In genomic region chr5:88689279-88689938, GRCm38 (mm10) we compare ENCODE assay signal across 8 mouse cellular contexts. TPM values are rescaled to one million over a fixed set of nuclear protein-coding genes. Genes with fewer than 3 reads are reported as not detected.
A peak's percentile ranks its signal among the peaks of the same experiment; 100 is the strongest.
DNase-seq lines count a peak whose midpoint lies in the region; ATAC-seq and TF ChIP-seq lines count a peak whose summit lies in the region.

No protein-coding gene starts in this region.

- DNase-seq in cerebellum, adult 2 months = peak; percentile 17 to 42
- no peak for DNase-seq in cerebellum, postnatal 4 days (ENCODE audit: low spot score in 2 of 2)
- DNase-seq in lung, embryonic 14.5 days = peak; percentile 77
- no peak for DNase-seq in lung, postnatal 4 days
- peak; percentile 59 for DNase-seq in forebrain, postnatal 0 days
- DNase-seq in retina, adult 2 months (ENCODE audit: low read depth, low spot score) = peak; percentile 44
- DNase-seq in thymus, postnatal 10 days (ENCODE audit: low spot score in 2 of 2) = no peak
- no peak for DNase-seq in right cerebral cortex, postnatal 14 days

- no peak overlapping the region for H3K9ac ChIP-seq in lung, embryonic 14.5 days
- H3K9ac ChIP-seq in forebrain, postnatal 0 days = no peak overlapping the region

- H3K27ac ChIP-seq in cerebellum, adult 2 months (ENCODE audit: insufficient read depth, low read length) = no peak overlapping the region
- H3K27ac ChIP-seq in lung, embryonic 14.5 days (ENCODE audit: low read depth) = no peak overlapping the region
- no peak overlapping the region for H3K27ac ChIP-seq in forebrain, postnatal 0 days (ENCODE audit: low read depth, low read length)

- no peaks in the 10 kb centered on the region for H3K4me1 ChIP-seq in cerebellum, adult 2 months (ENCODE audit: control insufficient read depth, insufficient read depth, low read length)
- H3K4me1 ChIP-seq in lung, embryonic 14.5 days (ENCODE audit: insufficient read depth) = no peaks in the 10 kb centered on the region
- no peaks in the 10 kb centered on the region for H3K4me1 ChIP-seq in forebrain, postnatal 0 days (ENCODE audit: insufficient read depth)

- no peaks in the 10 kb centered on the region for H3K36me3 ChIP-seq in lung, embryonic 14.5 days (ENCODE audit: insufficient read depth)
- H3K36me3 ChIP-seq in forebrain, postnatal 0 days (ENCODE audit: insufficient read depth) = no peaks in the 10 kb centered on the region

- H3K27me3 ChIP-seq in cerebellum, adult 2 months (ENCODE audit: control insufficient read depth, insufficient read depth, low read length) = no peaks in the 10 kb centered on the region
- no peaks in the 10 kb centered on the region for H3K27me3 ChIP-seq in lung, embryonic 14.5 days (ENCODE audit: insufficient read depth, low read length)
- no peaks in the 10 kb centered on the region for H3K27me3 ChIP-seq in forebrain, postnatal 0 days (ENCODE audit: insufficient read depth, low read length)

- H3K4me3 ChIP-seq in cerebellum, adult 2 months (replicated peaks; ENCODE audit: insufficient read depth, low read depth, low read length) = no peak overlapping the region
- no peak overlapping the region for H3K4me3 ChIP-seq in lung, embryonic 14.5 days (ENCODE audit: low read depth, low read length)
- no peak overlapping the region for H3K4me3 ChIP-seq in forebrain, postnatal 0 days (ENCODE audit: low read depth, low read length)

- H3K4me2 ChIP-seq in lung, embryonic 14.5 days = no peak overlapping the region
- H3K4me2 ChIP-seq in forebrain, postnatal 0 days (ENCODE audit: low read depth) = no peak overlapping the region

- peak; percentile 52; the same call in 1 of the 2 replicates for ATAC-seq in lung, embryonic 14.5 days (ENCODE audit: insufficient read depth)
- ATAC-seq in forebrain, postnatal 0 days = peak; percentile 53; the same call in 1 of the 2 replicates

- TF ChIP-seq POLR2A in cerebellum, adult 2 months (IDR thresholded peaks at IDR 0.05; ENCODE audit: borderline replicate concordance, insufficient read depth, low read length) = no peak

- peak; percentile 28; the same call in 1 of the 2 replicates for TF ChIP-seq CTCF in cerebellum, adult 2 months (IDR thresholded peaks at IDR 0.05; ENCODE audit: borderline replicate concordance, insufficient read depth, low read depth, low read length)
- peak; percentile 52 for TF ChIP-seq CTCF in lung, embryonic 14.5 days (IDR thresholded peaks at IDR 0.05; ENCODE audit: low read depth)
- TF ChIP-seq CTCF in forebrain, postnatal 0 days (IDR thresholded peaks at IDR 0.05; ENCODE audit: low read depth) = peak; percentile 69

- no peaks in the 10 kb centered on the region for H3K9me3 ChIP-seq in lung, embryonic 14.5 days (ENCODE audit: low read depth, low read length)
- no peaks in the 10 kb centered on the region for H3K9me3 ChIP-seq in forebrain, postnatal 0 days (ENCODE audit: low read length)

- WGBS in cerebellum, adult 2 months = 73% methylated on average over 3 of the region's 3 CpGs
- WGBS in lung, embryonic 14.5 days = 74% methylated on average over 3 of the region's 3 CpGs
- 82% methylated on average over 3 of the region's 3 CpGs for WGBS in forebrain, postnatal 0 days

RNA-seq across cellular contexts. Expression of gene Grsf1, which starts 13.4 kb away (rescaled TPM):
- 113 and 120 TPM in 2 replicates for polyA plus RNA-seq in cerebellum, adult 2 months (2012; rRNA removed)
- 71.4 and 73.3 TPM in 2 replicates for polyA plus RNA-seq in lung, embryonic 14.5 days (2014; fragmentation: Nextera tagmentation; extraction: Ambion mirVana)
- 51.9 and 68.0 TPM in 2 replicates for total RNA-seq in forebrain, postnatal 0 days (2014; rRNA removed)
- polyA plus RNA-seq in forebrain, postnatal 0 days (2015; fragmentation: Nextera tagmentation; extraction: Ambion mirVana) = 50.2 and 58.1 TPM in 2 replicates

RNA-seq across cellular contexts. Expression of gene Mob1b, which starts 31.2 kb away (rescaled TPM):
- 11.9 and 12.7 TPM in 2 replicates for polyA plus RNA-seq in cerebellum, adult 2 months (2012; rRNA removed)
- polyA plus RNA-seq in lung, embryonic 14.5 days (2014; fragmentation: Nextera tagmentation; extraction: Ambion mirVana) = 16.0 and 17.1 TPM in 2 replicates
- 12.3 and 14.9 TPM in 2 replicates for total RNA-seq in forebrain, postnatal 0 days (2014; rRNA removed)
- polyA plus RNA-seq in forebrain, postnatal 0 days (2015; fragmentation: Nextera tagmentation; extraction: Ambion mirVana) = 4.4 and 7.8 TPM in 2 replicates

Comparison
In these comparisons a context has a peak if more than half of its experiments do, and no peak if none do; other contexts are left out.
1. DNase-seq: peak in cerebellum, adult 2 months (2 of 2), lung, embryonic 14.5 days (single experiment), forebrain, postnatal 0 days (single experiment) and retina, adult 2 months (single experiment); none in cerebellum, postnatal 4 days (0 of 2), lung, postnatal 4 days (0 of 2), thymus, postnatal 10 days (0 of 2) and right cerebral cortex, postnatal 14 days (single experiment).
2. Peak in every context shown above with its lines, with median percentiles within 50 percentile points of each other: CTCF ChIP-seq.